Mouse (Mus musculus): ENCODE results near the gene Slc29a2.

- no peak for TF ChIP-seq POLR2A (IDR thresholded peaks at IDR 0.05; ENCODE audit: extremely low read depth, insufficient read depth, low read length)
- no peak for TF ChIP-seq CTCF (IDR thresholded peaks at IDR 0.05; ENCODE audit: low read depth, low read length)
These were observed 34.5 kb downstream of the Slc29a2 start for GRCm38 (mm10) chr19:5057876-5058775.

Data from liver, adult 2 months (tissue).